Mouse (Mus musculus) lung, embryonic 14.5 days (tissue): ENCODE measurements around the gene Apba3. TPM values are rescaled to one million over a fixed set of nuclear protein-coding genes. Genes with fewer than 3 reads are reported as not detected.
"Not testable (repeated sequence)": the region's sequence is repeated elsewhere in the genome, so short reads cannot be mapped to it uniquely, and the experiment has no call there.

Experiments
- ATAC-seq: fragments of 200-750 bp; cut with Nextera tagmentation; 2 replicates; pipeline ENCODE4 v1.8.0; 2017; ENCODE audit warnings: mild to moderate bottlenecking, moderate TSS enrichment, moderate library complexity; ENCODE audit not compliant: insufficient read depth
- DNase-seq: peaks from one replicate; pipeline ENCODE4 v3.0.0-alpha.2; 2015
- H3K27ac ChIP-seq: fragments of 300-500 bp; sonication (generic); 2 replicates; pipeline ENCODE4 v1.5.1; 2014; ENCODE audit warnings: low read depth, mild to moderate bottlenecking, moderate library complexity
- H3K27me3 ChIP-seq: fragments of 300-500 bp; sonication (generic); 2 replicates; pipeline ENCODE4 v1.6.1; 2014; ENCODE audit warnings: low read length, control low read depth; ENCODE audit not compliant: insufficient read depth
- H3K36me3 ChIP-seq: fragments of 300-500 bp; sonication (generic); 2 replicates; pipeline ENCODE4 v1.6.1; 2014; ENCODE audit warnings: control low read depth; ENCODE audit not compliant: insufficient read depth
- H3K4me1 ChIP-seq: fragments of 300-500 bp; sonication (generic); 2 replicates; pipeline ENCODE4 v1.6.1; 2014; ENCODE audit warnings: antibody characterized with exemption, control low read depth; ENCODE audit not compliant: insufficient read depth
- H3K4me2 ChIP-seq: fragments of 300-500 bp; sonication (generic); 2 replicates; pipeline ENCODE4 v1.6.1; 2014; ENCODE audit warnings: mild to moderate bottlenecking
- H3K4me3 ChIP-seq: fragments of 300-500 bp; sonication (generic); 2 replicates; pipeline ENCODE4 v1.5.1; 2014; ENCODE audit warnings: low read depth, low read length
- H3K9ac ChIP-seq: fragments of 300-500 bp; sonication (generic); 2 replicates; pipeline ENCODE4 v1.6.1; 2014
- H3K9me3 ChIP-seq: fragments of 300-500 bp; sonication (generic); 2 replicates; pipeline ENCODE4 v1.6.1; 2016; ENCODE audit warnings: low read depth, low read length, control low read depth
- CTCF ChIP-seq: IDR thresholded peaks from 2 replicates; pipeline ENCODE4 v1.5.1; 2016; ENCODE audit warnings: antibody characterized with exemption, low read depth
- WGBS: fragments of 180-500 bp; shearing (Covaris S2); extraction: QIAGEN DNeasy Blood & Tissue Kit; methylation state at CpG from one replicate; pipeline ENCODE4 v1.1.7; 2014; 5-methylcytosine and 5-hydroxymethylcytosine counted together
- polyA plus RNA-seq: library from polyadenylated mRNA; unstranded; fragments of >200 nt; fragmentation: Nextera tagmentation; extraction: Ambion mirVana; gene quantifications from 2 replicates; pipeline ENCODE4 v1.2.1, GENCODE M21; 2014

Gene Apba3
- 50.4 and 50.8 TPM in 2 replicates for polyA plus RNA-seq

GRCm38 (mm10) chr10:81266211-81267105 is at the start of gene Apba3, which contains the start of gene Mrpl54:
Apba3 (plus strand) TSS chr10:81266960.
Mrpl54 (minus strand) TSS chr10:81266934.
- Histone ChIP-seq H3K4me1 (peaks cover 15% of the 10 kb centered on the region), H3K36me3 (peaks cover 45% of the 10 kb centered on the region), H3K9me3 (no peaks in the 10 kb centered on the region), H3K9ac (peak within 1 kb of the TSS; percentile 73), H3K4me3 (peak within 1 kb of the TSS; percentile 64), H3K27ac (peak within 1 kb of the TSS; percentile 85), H3K4me2 (peak within 1 kb of the TSS; percentile 88), H3K27me3 (no peaks in the 10 kb centered on the region)
- TF ChIP-seq CTCF, result no peak
- peak; percentile 93 for ATAC-seq
- peak; percentile 99 for DNase-seq
- under 1% methylated on average over 48 of the region's 48 CpGs for WGBS

- WGBS, result 15% methylated on average over 1 of the region's 1 CpGs
- not testable (repeated sequence) for H3K9ac ChIP-seq, H3K27ac ChIP-seq, H3K9me3 ChIP-seq, H3K4me3 ChIP-seq, H3K4me1 ChIP-seq, H3K27me3 ChIP-seq, ATAC-seq, H3K4me2 ChIP-seq, H3K36me3 ChIP-seq
- DNase-seq, result peak; percentile 60
- peak; percentile 65 for TF ChIP-seq CTCF
Measured at GRCm38 (mm10) chr10:81217267-81217666, 49.5 kb upstream of the Apba3 start.

- ATAC-seq (peak; percentile 17; the same call in 1 of the 2 replicates), DNase-seq (peak; percentile 70)
- Histone ChIP-seq H3K4me2 (no peak overlapping the region), H3K4me3 (no peak overlapping the region), H3K36me3 (no peaks in the 10 kb centered on the region), H3K27ac (no peak overlapping the region), H3K4me1 (no peaks in the 10 kb centered on the region), H3K9me3 (no peaks in the 10 kb centered on the region), H3K27me3 (no peaks in the 10 kb centered on the region), H3K9ac (no peak overlapping the region)
- peak; percentile 82 for TF ChIP-seq CTCF
- 28% methylated on average over 7 of the region's 7 CpGs for WGBS
Measured at GRCm38 (mm10) chr10:81217964-81218363, 48.8 kb upstream of the Apba3 start.

DNA sequence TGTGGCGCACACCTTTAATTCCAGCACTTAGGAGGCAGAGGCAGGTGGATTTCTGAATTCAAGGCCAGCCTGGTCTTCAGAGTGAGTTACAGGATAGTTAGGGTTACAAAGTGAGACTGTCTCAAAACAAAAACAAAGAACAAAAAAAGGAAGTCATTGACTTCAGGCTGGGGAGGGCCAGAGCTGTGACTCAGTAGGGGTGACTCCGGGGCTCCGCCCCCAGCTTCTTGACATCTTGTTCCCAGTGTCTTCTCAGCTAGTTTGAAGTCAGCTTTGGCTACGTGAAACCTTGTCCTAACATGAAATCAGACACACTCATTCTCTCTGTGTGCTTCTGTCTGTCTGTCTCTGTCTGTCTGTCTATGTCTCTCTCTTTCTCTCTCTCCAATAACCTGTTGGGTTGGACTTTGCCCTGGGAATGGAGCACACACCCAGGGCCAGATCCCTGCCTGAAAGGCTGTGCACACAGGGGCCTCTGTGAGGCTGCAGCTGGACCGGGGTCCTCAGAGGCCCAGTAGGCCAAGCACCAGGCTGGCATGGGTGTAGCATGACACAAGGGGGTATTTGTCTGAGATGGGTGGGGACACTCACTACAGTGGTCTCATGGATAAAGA is 45.3 kb upstream of the Apba3 start:
- no peak for TF ChIP-seq CTCF

DNA sequence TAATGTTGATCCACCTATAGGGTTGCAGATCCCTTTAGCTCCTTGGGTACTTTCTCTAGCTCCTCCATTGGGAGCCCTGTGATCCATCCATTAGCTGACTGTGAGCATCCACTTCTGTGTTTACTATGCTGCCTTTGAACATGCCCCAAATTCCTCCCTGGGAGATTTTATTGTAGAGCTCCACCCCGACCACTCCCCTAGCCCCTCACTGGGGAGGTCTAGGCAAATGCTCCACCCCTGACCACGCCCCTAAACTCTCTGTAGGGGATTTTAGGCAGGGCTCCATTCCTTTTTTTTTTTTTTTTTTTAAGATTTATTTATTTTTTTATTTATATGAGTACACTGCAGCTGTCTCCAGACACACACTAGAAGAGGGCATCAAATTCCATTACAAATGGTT is 43.0 kb upstream of the Apba3 start:
- not testable (repeated sequence) for H3K4me3 ChIP-seq, H3K27ac ChIP-seq, H3K4me1 ChIP-seq, H3K9ac ChIP-seq, ATAC-seq, H3K27me3 ChIP-seq, DNase-seq, H3K9me3 ChIP-seq, H3K36me3 ChIP-seq, H3K4me2 ChIP-seq
- 50% methylated on average over 2 of the region's 2 CpGs for WGBS

More for the DNA sequence above, 45.3 kb upstream of the Apba3 start:
- DNase-seq (no peak), ATAC-seq (no peak)
- Histone ChIP-seq H3K9me3 (no peaks in the 10 kb centered on the region), H3K27me3 (no peaks in the 10 kb centered on the region), H3K36me3 (no peaks in the 10 kb centered on the region), H3K4me1 (no peaks in the 10 kb centered on the region), H3K4me2 (no peak overlapping the region), H3K9ac (no peak overlapping the region), H3K4me3 (no peak overlapping the region), H3K27ac (no peak overlapping the region)
- WGBS, result 84% methylated on average over 5 of the region's 5 CpGs

DNA sequence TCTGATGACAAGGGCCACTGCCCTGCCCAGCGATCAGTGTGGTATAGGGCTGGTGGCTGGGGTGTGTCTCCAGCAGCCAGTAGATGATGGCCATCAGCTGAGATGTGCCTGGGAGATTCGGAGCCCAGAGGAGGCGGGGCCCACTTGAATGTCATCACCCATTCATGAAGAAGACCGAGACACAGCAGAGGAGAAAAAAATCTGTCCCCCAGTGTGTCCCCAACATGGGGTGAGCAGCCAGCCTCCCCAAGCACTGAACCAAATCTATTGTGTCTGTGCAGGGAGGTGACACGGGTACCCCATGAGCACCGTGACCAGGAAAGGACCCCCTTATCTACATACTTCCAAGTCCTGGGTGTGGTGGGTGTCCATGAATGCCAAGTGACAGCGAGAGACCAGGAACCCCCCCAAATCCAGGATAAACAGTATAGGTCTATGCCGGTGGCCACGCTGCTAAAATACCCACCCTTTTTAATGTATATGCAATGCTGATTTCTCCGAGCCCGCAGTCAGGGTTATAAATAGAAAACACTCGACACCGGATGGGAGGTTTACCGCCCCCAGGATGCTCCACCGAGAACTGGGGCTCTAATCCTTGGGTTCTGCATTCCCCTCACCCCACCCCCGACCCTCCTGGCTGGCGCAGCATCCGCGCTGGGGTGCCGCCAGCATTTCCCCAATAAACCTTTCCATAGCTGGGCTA is 36.9 kb upstream of the Apba3 start:
- Histone ChIP-seq H3K27ac (no peak overlapping the region), H3K4me1 (peaks cover 4% of the 10 kb centered on the region; the same call in 1 of the 2 replicates), H3K36me3 (no peaks in the 10 kb centered on the region), H3K9me3 (no peaks in the 10 kb centered on the region), H3K27me3 (peaks cover 37% of the 10 kb centered on the region), H3K4me2 (no peak overlapping the region; the same call in 1 of the 2 replicates), H3K4me3 (no peak overlapping the region), H3K9ac (no peak overlapping the region)
- ATAC-seq, result no peak
- no peak for TF ChIP-seq CTCF
- no peak for DNase-seq
- 12% methylated on average over 20 of the region's 20 CpGs for WGBS
